Mouse (Mus musculus) monocyte, adult 2 months (primary cell): ENCODE results near the gene Mfn2.
"Not testable (repeated sequence)": the region's sequence is repeated elsewhere in the genome, so short reads cannot be mapped to it uniquely, and the experiment has no call there.

ENCODE experiments used
- DNase-seq, 2 experiments: peaks; one replicate each; pipeline ENCODE4 v3.0.0; 2022; ENCODE audit warnings: low spot score in 2 of 2, low read depth in 1 of 2

Mfn2 gene

DNA sequence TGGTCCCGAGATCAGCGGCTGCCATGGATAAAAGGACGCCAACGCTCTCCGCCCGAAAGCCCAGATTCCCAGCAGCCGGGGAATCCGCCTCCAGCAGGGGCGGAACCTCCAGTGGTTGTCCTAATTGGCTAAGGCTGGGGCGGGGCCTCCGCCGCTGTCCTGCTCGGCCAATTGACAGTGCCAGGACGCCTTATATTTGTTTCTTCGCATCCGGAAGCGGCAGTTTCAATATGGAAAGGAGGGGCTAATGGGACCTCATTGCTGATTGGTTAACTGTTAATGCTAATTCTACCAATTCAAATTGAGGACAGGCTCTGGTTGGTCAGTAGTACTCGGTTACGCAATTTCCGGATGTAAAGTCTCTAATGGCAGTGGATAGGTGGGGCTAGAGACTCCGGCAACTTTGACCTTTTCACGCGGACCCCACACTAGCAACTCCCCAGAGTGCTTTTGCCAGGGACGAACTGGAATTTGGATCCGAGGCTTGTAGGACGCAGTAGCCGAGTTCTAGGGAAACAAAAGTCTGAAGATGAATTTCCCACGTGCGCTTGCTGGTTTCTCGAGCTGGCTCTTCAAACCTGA is 36.0 kb downstream of the Mfn2 start, which contains the start of the genes Miip and Fv1:
Gene Miip, minus strand, starts transcription at position 367 of the 582 bp plus-strand sequence.
Gene Fv1, plus strand, starts transcription at position 530 of the 582 bp plus-strand sequence.
- peak; percentile 90 to 93 for DNase-seq

DNA sequence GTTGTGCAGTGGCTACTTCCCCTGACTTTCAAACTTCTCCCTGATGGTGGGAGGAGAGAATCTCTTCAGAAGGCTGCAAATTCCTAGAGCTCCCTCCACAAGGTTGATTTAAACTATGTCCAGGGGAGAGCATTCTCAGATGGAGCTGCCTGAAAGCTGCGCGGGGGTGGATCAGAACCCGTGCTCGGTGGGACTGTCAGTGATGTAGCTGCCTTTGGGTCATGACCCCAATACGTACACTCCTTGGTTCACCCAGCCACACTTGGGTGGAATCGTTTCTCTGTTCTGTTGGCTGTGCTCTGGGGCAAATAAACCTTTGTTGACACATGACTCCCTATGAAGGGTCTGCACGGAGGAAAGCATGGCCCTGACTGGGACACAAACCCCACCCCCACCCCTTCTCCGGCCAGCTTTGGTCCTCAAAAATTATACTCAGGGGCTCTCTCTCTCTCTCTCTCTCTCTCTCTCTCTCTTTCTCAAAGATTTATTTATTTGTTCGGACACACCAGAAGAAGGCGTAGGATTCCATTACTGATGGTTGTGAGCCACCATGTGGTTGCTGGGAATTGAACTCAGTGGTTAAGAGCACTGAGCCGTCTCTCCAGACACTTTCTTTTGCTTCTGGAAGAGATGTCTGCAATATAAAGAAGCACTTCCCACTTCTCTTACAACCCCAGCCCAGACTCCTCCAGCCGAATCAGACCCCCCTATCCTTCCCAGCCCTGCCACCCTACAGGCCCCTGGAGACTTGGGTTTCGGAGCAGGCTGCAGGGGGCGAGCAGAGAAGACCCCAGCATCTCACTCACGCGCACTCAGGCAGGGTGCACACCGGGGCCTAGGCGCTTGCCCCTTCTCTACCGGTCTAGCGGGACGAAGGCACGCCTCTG is 36.7 kb downstream of the Mfn2 start:
- DNase-seq = no peak

DNA sequence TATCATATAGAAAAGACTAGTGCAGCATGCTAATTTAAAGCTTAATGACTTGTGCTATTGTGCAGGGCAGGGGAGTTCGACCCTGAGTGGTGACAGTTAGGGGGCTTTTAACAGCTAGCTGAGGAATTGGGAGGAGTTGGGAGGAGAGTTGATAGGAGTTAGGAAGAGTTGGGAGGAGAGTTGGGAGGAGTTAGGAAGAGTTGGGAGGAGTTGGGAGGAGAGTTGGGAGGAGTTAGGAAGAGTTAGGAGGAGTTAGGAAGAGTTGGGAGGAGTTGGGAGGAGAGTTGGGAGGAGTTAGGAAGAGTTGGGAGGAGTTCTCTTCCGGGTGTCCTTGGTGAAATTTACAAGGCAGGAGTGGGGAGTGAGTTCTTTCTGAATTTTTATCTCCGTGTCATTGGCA is 37.7 kb downstream of the Mfn2 start:
- DNase-seq = not testable (repeated sequence)

GRCm38 (mm10) chr4:147866056-147866455 is 38.4 kb downstream of the Mfn2 start:
- no peak for DNase-seq

DNA sequence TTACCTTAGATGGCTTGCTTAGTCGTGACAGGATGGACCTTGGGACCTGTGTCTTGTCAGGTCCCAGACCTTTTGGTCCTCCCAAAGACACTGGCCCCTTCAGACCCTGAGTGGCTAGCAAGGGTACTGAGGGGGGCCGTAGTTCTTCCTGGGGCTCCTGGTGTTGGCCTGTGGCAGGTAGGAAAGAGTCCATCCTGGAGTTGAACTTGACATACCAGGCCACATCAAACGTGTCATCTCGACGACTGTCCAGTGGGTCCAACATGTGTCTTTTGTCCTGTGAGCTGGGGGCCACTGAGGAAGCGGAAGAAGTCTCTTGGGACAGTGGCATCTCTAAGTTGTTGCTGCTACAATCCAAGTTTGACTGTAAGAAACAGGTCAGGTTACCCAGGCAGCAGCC is 38.9 kb downstream of the Mfn2 start:
- DNase-seq = no peak

GRCm38 (mm10) chr4:147862051-147862450 is 42.5 kb downstream of the Mfn2 start:
- DNase-seq = no peak

- DNase-seq = no peak
Observed at GRCm38 (mm10) chr4:147850776-147851175, 53.7 kb downstream of the Mfn2 start.

DNA sequence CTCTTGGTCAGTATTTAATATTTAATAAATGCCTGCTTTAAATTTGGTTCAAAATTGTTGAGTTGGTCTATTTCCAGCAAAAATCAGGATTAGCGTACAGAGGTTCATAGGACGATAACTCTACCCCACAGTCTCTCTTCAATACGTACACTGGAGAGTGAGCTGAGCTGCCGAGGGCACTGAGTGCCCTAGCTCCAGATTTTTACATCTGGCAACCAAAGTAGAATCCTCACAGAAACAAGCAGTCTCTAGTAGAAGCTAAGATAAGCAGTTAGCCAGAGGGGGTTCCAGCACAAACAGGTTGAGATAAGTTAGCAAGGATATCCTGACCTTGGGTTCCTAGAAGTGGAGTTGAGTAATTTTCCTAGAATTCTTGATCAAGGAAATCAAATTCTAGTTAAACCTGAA is 55.9 kb downstream of the Mfn2 start:
- no peak for DNase-seq

GRCm38 (mm10) chr4:147847614-147848583 is 56.6 kb downstream of the Mfn2 start, which contains the start of gene Zfp933:
Zfp933 (minus strand) TSS chr4:147848366.
- peak in 1 of 2 experiments; percentile 35 for DNase-seq

DNA sequence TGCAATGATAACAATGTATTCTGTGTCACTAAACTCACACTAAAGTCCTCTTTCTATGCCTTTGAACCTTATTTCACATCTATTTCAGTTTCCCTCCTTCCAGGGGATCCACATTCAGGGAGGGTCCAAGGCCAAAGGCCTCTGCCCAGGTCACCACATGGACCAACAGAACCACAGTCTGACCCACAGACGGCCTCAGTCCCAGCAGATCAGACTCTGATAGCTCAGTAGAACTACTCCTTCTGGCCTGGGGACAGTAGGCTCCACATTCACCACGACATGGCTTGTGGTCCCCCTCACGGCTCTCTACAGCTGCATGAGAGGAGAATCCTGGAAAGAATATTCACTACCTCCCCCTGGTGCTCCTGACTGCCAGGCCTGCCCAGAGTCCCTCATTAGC is 61.6 kb downstream of the Mfn2 start:
- no peak for DNase-seq

- DNase-seq = peak in 1 of 2 experiments; percentile 7
Observed at GRCm38 (mm10) chr4:147839282-147839681, 65.2 kb downstream of the Mfn2 start.

DNA sequence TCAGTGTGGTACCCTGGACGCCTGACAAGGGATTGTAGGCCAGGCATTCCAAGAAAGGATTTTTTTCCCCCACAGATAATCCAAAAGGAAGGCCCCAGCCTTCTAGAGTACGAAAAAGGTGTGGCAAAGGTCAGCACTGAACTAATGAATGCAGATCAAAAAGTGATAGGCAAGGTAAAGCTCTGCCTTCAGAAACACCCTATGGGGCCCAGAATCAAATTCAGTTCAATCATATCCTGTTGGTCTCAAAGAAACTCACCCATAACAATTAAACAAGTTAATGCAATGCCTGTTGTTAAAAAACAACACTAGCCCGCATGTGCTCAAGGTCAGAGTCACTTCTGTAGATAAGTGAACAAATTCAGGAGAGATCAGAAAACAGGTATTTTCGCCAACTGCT is 80.1 kb downstream of the Mfn2 start:
- DNase-seq = no peak
